Mouse (Mus musculus): ENCODE measurements around the gene Fbxw4.
"Not testable (repeated sequence)": the region's sequence is repeated elsewhere in the genome, so short reads cannot be mapped to it uniquely, and the experiment has no call there.

Fbxw4 gene

DNA sequence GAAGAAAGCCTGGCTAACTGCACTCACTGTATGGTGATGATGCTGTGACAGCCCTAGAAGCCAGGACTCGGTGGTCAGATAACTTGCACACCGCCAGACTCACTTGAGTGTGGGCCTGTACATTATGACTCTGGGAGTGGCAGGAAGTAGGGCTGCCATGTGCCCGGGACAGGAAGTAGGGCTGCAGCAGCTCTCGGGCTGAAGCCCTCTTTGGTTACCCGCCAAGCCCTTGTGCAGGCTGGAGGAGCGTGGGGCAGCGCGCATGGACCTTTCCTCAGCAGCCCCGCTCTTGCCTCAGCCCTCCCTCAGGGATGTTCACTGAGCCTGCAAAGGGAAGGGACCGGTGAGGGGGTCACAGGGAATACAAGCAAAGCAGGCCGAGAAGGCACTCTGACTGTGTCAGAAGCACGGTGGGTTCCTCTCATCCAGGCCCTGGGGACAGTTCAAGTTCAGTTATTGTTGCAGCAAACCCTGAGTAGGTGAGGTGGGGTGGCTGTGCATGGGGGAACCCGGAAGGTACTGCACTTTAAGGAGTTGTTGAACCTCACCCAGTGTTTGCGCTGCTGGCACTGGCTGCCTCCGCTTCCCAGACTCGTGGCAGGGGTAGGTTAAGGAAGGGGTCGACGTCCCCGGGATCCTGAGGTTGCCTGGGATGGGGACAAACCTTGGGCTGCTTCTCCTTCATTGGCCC, 85.0 kb downstream of the Fbxw4 start:
- no peak for DNase-seq

DNA sequence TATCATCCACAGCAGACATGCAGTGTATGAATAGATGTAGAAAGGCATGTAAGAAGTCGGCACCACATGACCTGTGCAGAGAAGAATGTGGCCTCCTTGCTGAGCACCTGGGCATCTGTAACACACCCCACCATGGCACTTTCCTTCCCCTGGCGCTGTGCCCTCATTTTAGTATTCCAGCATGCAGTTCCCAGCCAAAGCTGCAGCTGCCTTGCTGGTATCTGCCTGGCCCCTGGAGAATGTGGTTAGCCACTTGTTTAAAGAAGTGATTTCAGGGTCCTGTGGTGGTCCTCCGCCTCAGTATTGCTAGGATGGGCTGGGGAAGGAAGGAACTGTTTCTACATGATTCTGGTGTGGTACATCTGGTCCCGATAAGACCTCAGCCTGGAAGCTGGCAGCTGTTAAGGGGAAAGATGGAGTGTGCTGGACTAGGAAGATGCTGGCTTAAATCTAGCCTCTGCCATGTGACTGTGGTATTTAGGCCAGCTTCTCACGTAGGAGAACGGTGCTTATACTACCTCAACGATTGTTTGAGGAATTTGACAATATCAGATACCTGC, 85.7 kb downstream of the Fbxw4 start:
- DNase-seq: no peak

DNA sequence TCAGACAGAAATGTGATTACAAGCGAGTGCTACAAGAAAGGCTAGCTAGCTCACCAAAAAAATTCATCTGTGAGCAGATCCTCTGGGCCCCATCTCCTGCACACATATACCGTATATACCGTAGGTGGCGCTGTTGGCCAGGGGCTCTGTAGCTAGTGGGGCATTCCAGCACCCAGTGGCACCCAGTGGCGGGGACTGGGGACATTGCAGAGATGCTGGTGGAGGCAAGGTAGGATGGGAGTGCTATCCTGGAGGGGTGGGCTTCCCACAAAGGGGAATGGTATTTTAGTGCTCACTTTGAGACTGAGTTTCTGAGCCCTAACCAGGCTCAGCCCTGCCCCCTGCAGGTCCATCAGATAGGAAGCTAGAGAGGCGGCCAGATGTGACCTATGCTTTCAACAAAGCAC, 86.2 kb downstream of the Fbxw4 start:
- DNase-seq: peak; percentile 58 to 75

DNA sequence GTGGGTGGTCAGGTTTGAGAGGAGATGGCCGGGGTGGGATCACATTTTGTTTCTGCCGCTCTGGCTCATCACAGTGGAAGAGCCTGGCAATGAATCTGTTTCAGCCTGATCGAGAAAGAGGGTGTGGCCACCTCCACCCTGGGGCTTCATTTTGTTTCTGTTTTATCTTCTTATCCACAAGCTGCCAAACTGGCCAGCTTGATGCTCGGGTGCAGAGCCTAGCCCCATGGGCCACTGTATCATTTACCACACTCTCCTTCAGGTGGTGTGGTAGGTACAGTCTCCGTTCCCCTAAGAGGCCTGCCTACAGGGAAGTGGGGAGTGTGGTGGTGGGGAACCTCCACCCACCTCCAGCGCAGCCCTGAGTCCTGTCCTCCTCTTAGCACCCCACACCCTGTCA, 87.1 kb downstream of the Fbxw4 start:
- no peak for DNase-seq

DNA sequence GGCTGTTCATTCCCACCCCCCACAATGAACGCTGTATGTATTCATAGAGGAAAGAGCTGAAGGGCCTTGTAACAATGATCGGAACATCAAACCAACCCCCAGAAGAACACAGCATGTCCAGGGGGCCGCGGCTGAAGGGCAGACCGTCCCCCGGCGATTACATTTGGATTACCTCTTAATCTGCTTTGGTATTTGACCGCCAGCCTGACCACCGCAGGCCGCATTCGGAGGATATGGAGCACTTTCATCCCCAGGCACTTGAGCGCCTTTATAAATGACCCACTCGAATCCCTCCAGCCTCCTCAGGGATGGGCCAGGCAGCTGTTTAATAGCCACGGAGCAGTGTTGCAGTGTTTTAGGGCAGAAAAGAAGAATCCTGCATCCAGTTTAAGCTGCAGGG, 92.7 kb downstream of the Fbxw4 start:
- no peak for DNase-seq

DNA sequence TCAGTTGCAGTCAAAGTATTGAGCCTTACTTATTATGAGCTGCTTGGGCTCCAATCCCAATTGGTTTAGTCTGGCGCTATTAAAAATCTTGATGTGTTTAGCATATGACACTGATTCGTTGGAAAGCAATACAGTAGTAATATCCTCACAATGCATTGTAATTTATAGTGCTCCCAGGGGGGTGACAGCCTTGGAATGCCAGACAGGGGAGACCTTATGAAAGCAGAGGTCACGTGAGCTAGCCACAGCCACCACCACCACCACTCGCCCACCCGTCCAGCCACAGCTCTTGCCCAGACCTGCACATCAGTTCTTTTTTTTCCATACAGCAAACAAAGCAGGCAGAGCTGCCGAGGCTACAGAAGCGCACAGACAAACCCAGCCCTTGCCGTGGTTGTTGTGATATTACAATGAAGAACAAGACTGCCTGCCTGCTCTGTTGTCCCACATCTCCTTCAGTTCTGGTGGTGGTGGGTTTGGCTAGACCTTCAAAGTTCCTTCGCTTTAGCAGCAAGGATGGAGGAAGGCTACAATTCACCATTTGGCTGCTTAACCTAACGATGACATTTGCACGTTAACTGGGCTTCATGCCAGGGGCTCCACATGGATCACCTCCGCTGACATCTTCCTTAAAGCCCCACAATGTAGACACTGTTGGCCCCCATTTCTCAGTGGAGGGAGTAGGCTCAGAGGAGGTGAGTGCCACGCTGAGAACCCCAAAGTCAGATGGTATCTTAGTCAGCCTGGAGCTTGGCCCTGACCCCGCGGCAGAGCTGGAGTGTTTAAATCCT, 94.0 kb downstream of the Fbxw4 start:
- DNase-seq: no peak

DNA sequence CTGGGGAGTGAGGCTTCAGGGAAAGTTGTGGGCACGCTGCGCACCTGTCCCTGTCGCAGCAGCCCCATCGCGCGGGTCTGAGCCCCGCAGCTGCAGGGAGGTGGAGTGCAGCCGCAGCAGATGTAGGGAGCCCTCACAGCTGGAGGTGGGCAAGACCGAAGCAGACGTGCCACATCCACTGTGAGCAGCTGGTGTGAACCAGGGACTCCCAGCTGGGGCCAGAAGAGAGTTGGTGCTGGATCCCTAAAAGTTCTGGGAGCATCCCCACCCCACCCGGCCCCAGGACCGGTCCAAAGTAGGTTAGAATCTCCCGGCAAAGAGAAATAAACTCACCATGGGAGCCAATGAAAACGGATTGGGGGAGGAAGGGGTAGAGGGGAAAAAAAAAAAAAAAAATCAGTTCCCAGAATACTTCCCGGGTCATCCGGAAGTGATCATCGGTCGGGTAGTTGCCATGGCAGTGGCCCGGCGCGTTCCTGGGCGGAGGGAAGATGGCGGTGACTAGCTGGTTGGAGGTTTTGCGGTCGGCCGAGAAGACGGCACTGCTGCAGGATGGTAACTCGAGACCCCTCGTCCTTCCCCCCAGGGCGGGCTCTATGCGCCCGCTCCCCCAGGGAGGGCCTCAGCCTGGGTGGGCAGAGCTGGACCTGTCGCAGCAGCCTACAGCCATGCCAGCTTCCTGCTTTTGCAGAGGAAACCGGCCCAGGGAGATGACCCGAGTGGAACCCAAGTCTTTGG, 99.8 kb downstream of the Fbxw4 start, which contains the start of the genes Poll and Gm17018:
Gene Poll, minus strand, starts transcription at position 379 of the 738 bp plus-strand sequence.
Gene Gm17018, plus strand, starts transcription at position 463 of the 738 bp plus-strand sequence.
- peak; percentile 76 to 77 for DNase-seq

DNA sequence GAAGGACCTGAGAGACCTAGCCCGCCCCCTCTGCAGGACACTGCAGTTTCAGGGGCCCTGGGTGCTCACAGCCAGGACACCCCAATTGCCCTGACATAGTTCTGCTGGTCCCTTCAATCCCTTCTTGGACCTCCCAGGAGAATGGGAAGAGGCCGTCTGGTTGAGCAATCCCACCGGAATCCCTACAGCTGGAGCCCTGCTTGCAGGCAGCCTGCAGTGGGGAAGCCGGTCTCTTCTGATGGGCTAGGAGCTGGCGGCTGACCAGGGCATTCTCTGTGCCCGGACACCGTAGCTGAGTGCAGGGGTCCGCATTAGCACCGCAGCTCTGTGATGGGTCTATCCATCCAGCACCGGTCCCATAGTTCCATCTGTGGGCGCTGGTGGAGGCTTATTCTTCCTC, 106.0 kb downstream of the Fbxw4 start:
- no peak for DNase-seq

DNA sequence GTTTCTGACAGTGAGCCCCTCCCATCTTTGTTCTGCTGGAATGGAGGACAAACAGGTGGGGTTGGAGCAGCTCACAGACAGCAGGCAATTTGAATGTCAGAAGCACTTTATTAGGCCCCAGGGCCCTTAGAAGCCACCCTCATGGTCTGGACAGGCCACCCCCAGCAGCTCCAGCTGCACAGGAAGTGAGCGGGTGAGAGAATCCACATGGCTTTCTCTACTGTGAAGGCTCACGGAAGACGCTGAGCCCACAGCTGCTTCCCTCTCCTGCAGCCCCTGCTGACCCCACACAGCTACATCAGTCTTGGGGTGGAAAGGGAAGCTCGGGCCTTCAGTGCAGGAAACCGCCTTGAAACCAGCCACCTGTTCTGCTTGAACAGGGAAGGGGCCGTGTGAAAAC, 107.9 kb downstream of the Fbxw4 start:
- DNase-seq: no peak

DNA sequence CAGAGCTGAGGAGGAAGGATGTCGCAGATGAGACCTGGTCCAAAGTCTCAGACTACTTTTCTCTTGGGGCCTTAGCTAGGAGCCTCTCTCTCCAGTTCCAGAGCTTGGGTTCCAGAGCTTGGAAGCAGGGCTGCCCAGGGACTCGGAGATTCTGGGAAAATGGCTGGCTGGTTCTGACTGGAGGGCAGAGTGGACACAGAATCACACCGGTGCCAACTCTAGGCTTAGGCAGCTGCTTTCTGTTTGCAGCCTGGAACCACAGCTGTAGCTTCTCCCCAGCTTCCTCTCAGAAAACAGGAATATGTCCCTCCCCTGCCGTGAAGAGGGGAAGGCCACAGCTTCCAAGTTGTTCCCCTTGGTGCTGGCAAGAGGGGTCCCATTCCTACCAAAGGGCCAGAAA, 110.2 kb downstream of the Fbxw4 start:
- DNase-seq: no peak

DNA sequence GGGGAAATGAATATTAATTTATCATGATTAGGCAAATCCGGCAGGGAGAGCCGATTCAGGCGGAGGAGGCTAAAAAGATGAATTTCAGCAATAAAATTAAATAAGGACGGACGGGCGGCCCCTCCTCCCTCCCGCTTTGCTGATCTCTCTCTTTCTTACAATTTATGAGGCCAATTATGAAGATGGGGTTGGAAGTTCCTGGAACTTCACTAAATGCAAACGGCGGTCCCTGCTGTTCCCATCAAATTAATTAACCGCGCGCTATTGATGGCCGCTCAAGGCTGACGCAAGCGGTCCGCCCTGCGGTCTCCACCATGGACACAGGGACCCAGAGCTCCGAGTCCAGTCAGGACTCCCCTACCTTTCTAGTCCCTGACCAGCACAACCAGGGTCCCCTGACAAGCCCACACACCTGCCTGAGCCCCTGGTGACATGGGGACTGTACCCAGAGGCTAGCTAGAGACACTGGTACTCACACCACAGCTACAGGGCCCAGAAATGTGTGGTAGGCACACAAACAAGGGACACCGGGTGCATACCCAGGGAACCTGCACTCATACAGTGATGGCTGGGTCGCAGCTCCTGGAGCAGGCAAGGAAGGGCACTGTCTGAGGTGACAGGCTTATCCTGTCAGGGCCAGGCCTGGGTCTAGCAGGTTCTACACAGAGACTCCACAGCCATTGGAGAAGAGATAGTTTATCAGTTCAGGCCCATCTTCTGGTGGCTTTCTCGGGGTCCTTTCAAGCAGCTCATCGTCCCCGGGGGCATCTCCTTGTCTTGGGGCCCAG, 110.8 kb downstream of the Fbxw4 start:
- no peak for DNase-seq

DNA sequence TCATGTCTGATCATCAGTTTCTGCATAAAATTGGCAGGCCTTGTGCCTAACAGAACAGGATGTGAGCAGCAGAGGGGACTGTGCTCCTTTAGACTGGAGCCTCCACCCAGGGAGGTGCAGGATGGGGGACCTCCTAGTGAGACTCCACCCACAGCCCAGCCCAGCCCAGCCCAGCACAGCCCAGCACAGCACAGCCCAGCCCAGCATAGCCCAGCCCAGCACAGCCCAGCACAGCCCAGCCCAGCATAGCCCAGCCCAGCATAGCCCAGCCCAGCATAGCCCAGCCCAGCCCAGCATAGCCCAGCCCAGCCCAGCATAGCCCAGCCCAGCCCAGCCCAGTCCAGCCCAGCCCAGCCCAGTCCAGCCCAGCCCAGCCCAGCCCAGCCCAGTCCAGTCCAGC, 111.9 kb downstream of the Fbxw4 start:
- not testable (repeated sequence) for DNase-seq

DNA sequence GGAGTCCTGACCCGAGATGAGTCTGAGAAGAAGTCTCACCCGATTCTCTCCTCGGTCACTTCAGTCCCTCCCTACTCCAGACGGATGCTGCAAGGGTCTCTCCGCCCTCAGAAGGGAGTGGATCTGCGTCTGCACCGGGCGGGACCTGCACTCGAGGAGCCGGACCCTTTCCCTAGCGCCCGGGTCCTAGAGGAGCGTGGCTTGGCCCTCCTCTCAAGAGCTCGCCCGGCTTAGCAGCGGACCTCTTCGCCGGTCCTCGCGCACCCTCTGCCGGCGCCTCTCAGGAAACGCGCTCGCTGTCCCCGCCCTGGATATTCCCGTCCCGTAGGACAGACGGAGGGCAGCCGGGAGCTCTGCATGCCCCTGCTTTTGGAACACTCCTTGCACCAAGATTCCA, 115.2 kb downstream of the Fbxw4 start:
- DNase-seq: peak; percentile 60 to 79

DNA sequence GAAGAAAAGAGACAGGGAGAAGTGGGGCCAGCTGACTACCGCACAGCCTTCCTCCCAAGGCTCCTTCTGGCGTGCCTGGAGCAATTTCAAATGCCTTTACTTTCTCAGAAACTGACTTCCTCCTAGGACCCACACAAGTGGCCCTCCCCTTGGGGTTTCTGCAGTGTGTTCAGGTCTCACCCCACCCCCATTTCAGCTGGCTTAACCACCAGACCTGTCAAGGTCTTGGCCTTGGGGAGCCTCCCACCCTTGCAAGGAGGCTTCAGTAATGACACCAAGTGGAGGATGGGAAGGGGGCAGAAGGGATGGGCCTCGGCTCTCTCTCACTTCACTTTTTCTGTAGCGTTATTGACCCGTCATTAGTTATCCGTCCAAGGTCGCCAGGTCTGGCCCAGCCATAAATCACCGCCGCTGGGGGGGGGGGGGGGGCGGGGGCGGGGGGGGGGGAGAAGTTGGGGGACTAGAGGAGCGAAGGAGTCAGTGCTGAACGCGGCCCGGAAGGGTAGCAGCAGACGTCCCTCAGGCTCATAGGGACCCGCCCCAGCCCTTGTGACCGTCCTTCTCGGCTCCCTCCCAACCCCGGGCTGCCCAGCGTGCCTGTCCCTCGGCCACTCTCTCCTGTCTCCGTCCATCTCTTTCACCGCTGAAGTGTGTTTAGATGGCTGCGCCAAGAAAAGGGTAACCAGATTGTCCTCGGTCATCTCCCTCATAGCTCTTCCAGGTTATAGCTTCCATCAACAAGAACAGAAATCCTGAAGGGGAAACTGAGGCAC, 115.8 kb downstream of the Fbxw4 start:
- no peak for DNase-seq

DNA sequence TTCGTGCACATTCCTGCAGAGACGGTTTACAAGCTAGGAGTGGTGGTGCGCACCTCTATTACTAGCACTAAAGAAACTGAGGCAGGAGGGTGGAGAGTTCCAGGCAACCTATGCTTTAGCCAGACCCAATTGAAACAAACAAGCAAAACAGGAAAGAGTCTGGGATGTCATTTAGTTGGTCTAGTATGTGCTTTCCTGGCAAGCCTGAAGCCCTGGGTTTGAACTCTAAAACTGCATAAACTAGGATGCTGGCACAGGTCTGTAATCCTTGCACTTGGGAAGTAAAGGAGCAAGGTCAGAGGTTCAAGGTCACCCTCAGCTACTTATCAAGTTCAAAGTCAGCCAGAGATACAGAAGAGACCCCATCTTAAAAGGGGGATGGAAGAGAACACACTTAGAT, 118.1 kb downstream of the Fbxw4 start:
- DNase-seq: no peak

DNA sequence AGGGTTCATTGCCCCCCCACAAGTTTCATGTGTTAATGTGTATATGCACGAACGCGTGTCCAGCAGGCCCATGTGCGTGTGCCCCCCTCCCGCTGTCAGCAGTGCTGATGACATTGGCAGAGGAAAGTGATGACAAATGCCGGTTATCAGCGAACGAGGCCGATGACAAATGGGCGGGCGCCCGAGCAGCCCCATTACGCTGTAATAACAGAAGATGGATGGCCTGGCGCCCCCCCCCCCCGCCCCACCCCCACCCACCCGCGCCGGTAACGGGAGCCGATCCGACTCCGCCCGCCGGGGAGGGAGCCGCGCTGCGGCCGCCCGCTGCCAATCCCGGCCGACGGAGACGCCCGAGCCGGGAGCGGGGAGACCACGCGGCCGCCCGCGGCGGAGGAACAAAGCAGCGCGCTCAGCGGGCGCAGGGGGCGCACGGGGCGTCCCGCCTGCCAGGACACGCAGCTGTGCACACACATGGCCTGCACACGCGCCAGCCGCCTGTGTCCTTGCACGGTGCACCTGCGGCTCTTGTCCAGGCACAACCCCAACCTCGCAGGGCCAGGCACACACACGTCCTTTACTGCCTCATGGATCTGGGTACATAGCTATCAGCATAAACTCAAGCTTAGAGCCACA, 118.6 kb downstream of the Fbxw4 start:
- DNase-seq: no peak

DNA sequence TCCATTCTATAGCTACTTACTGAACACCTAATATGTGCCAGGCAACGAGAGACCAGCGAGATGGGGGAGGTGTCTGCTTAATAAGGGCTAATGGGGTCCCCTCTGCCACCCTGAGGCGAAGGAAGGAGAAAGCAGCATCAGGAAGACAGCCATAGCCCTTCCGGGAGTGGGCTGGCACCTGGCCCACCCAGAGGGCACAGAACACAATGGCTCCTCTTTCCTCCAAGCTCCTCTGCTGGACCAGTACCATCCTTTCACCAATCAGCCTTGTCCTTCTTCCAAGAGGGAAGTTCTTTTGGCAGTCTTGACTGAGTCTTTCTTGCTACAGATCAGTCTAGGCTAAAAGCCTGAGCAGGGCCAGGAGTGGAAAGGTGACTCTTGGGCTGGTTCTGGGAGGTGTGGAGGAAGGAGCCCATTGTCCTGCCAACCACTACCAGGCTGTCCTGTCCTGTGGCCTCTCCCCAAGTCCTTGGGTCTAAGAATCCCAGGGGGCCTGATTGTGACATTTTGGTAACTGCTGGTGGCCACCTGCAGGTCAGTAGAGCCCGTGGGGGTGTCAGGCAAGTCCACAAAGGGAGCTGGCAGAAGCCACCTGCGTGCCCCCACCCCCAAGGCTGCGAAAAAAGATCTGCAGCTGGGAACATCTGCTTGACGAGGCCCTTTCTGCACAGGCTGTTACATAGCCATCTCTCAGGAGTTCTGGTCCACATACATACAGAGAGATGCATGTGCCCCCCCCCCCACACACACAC, 119.3 kb downstream of the Fbxw4 start:
- no peak for DNase-seq

DNA sequence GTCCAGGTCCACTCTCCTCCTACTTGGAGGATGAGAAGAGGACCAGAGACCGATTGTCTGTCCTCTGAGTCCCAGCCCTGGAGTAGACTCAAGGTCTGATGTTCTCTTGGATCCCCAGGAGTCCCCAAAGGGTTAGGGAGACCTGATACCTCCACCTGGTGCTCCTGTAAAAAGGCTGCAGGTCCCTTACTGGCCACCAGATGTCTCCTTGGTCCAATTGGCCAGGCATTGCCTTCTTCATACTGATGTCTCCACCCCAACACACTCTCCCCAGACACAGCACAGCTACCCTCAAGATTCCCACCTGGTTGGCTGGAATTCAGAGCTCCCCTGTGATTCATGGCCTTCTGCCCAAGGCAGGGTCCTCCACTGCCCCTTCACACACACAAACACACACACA, 122.6 kb downstream of the Fbxw4 start:
- DNase-seq: peak; percentile 28 to 82

DNA sequence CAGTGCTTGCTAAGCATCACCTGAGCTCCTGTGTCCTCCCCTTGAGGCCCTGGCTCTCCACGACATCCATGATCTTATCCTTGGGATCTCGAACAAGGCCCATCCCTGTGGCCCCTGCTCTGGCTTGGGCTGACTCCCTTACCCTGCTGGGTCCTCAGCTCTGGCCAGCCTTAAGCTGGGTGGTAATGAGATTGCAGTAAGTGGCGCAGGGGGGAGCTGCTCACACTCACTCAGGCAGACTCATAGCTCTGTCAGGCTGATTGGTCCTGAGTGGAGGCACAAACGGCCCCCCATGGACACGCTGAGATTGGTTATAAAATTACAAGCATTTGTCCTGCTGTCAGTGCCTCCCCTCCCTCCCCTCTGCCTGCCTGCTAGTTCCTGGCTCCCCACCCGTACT, 124.2 kb downstream of the Fbxw4 start:
- DNase-seq: no peak

DNA sequence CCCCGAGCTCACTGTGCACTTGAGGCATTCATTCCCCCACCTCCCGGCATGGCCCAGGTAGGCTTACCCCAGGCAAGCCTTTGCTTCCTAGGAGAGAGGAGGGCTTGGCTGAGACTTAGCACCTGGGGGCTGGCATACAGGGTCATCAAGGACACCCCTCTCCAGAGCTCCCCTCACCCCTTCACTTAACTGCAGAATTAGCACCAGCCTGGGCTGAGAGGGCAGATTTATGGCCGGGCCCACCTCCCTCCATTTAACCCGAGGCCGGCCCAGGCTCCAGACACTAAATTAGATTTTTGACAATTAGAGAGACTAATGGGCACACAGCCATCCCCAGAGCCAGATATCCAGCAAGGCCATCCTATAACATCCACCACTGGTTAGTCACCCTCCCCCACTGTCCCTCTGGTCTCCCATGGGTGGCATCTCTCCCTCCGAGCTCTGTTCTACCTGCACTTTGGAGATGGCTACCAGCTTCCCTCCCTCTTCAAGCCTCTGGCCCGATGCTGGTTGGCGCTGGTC, 124.8 kb downstream of the Fbxw4 start:
- no peak for DNase-seq

Data from kidney, adult 8-10 months (tissue).